Mouse (Mus musculus) lung, adult 18-20 months (tissue): ENCODE data around the gene Sptbn1.
"Not testable (repeated sequence)": the region's sequence is repeated elsewhere in the genome, so short reads cannot be mapped to it uniquely, and the experiment has no call there.

Source experiments
- DNase-seq, 2 experiments: peaks; one replicate each; pipeline ENCODE4 v3.0.0; 2022; ENCODE audit warnings: mixed read lengths in 2 of 2

Sptbn1 gene

DNA sequence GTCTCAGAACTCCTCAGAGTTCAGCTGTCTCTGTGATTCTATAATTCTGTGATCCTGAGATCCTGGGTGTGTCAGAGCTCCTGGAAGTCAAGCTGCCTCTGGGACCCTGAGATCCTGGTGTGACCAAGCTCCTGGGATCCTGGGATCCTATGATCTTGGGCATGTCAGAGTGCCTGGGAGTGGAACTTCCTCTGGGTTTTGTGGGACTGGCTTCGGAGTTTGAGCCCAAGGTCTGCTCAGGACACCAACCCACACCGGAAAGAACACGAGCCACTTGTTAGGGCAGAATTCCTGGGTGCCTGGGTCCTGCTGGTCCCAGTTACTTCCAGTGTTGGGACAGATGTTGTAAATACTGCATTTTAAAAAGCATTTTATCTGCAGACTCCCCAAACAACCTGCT, 12.8 kb downstream of the Sptbn1 start:
- DNase-seq: not testable (repeated sequence)

- DNase-seq: no peak
Observed at GRCm38 (mm10) chr11:30251294-30251904, 16.6 kb downstream of the Sptbn1 start.

DNA sequence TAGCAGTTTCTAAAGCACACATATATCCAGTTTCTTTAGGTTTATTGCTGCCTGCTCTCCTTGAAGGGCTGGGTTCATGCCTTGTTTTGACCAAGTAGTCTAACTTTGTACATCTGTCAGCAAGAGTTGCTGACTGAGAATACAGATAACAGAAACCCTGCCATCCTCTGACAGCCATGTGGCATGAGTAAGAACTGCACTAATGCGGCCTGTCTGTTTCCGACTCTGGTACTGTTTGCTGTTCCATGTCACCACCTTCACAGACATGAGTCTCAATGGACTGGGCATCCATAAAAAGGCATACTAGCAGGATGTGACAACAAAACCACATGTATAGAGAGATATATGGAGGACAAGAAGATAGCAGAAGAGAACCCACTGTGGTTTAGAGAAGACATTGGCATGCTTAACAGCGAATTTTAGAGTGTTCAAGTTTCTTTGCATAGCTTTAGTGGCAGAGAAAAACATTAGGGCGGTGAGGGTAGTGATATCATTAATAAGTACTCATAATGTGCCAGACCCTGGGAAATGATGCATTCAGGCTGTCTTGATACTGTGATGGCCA, 18.4 kb downstream of the Sptbn1 start:
- no peak for DNase-seq

GRCm38 (mm10) chr11:30247106-30247505, 20.9 kb downstream of the Sptbn1 start:
- DNase-seq: no peak

DNA sequence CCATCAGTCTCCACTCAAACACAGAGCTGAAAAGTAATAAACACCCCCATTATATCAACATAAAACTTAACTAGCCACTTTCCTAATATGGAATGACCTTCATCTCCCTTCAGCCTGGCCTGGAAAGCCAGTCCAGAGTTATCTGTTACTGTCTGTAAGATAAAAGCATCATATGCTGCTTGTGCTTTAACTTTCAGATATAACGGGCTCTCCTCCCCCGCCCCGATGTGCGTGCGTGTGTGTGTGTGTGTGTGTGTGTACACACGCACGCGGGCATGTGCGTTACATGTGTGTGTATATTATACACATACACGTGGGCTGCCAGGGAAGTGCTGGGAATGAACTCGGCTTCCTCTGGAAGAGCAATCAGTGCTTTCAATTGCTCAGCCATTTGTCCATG, 21.8 kb downstream of the Sptbn1 start:
- no peak for DNase-seq

- DNase-seq: no peak
Observed at GRCm38 (mm10) chr11:30244172-30244571, 23.8 kb downstream of the Sptbn1 start.

GRCm38 (mm10) chr11:30243591-30243990, 24.4 kb downstream of the Sptbn1 start:
- peak; percentile 69 to 76 for DNase-seq

- DNase-seq: no peak
Observed at GRCm38 (mm10) chr11:30240861-30241260, 27.1 kb downstream of the Sptbn1 start.

- peak in 1 of 2 experiments; percentile 62 for DNase-seq
Observed at GRCm38 (mm10) chr11:30237960-30238359, 30.0 kb downstream of the Sptbn1 start.

DNA sequence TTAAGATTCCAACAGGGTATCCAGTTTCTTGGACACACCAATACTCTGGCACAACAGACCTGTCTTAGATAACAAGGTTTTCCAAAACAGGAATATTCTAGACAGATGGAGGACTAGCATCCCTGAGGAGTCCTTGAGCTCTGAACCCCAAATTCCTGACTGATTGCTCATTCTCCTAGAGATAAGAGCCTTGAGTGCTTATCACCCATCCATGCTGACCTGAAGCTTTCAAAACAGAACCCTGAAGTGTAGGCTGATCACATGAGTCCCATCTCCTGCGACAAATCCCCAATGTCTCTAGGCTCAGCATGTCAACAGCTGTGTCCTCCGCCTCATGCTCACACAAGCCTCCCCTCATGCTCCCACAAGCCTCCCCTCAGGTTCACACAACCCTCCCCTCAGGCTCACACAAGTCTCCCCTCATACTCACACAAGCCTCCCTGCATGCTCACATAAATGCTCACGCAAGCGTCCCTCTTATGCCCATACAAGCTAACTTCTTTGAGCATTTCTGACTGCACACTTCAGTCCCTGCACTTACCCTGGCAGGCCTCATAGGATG, 31.2 kb downstream of the Sptbn1 start:
- no peak for DNase-seq

DNA sequence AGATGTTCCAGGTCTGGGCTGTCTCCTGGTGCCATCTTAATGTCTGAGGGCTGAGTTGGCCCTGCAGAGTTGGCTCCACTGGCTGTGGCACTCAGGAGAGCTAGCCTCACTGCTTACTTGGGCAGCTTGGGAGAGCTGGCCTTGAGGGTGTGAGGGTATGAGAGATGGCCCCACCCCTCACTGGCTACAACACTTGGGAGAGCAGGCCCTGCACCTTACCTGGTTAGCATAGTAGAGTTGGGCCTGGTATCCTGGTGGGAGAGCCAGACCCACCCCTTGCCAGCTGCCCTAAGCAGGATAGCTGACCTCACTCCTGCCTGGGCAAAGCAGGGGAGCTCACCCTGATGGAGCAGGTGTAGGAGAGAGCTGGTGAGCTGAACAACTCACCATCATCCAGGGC, 32.3 kb downstream of the Sptbn1 start:
- DNase-seq: no peak

GRCm38 (mm10) chr11:30235218-30235617, 32.8 kb downstream of the Sptbn1 start:
- no peak for DNase-seq

- DNase-seq: no peak
Observed at GRCm38 (mm10) chr11:30233946-30234345, 34.0 kb downstream of the Sptbn1 start.

GRCm38 (mm10) chr11:30232082-30232481, 35.9 kb downstream of the Sptbn1 start:
- DNase-seq: peak; percentile 42 to 68

GRCm38 (mm10) chr11:30231336-30231735, 36.6 kb downstream of the Sptbn1 start:
- DNase-seq: no peak

- no peak for DNase-seq
Observed at GRCm38 (mm10) chr11:30230330-30230771, 37.6 kb downstream of the Sptbn1 start.

DNA sequence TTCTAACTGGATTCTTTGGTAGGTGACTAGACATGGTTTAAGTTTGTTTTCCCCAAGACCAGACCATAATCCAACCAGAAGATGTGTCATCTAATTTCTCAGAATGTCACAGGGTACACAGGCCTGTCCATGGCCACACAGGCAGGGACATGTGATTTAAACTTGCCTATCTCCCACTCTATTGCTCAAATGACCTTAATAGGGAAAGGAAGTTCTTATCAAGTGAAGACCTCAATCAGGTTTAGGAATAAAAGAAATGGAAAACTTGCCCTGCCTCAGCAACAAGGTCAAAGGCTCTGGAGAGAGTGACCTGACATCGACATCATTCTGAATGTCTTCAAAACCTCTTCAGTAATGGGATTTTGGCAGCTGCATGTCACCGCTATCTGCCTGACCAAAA, 41.2 kb downstream of the Sptbn1 start:
- DNase-seq: no peak

- DNase-seq: no peak
Observed at GRCm38 (mm10) chr11:30224599-30224998, 43.4 kb downstream of the Sptbn1 start.

- DNase-seq: no peak
Observed at GRCm38 (mm10) chr11:30222636-30223035, 45.3 kb downstream of the Sptbn1 start.

- no peak for DNase-seq
Observed at GRCm38 (mm10) chr11:30221043-30221442, 46.9 kb downstream of the Sptbn1 start.

GRCm38 (mm10) chr11:30218386-30218785, 49.6 kb downstream of the Sptbn1 start:
- DNase-seq: no peak

GRCm38 (mm10) chr11:30217496-30217895, 50.5 kb downstream of the Sptbn1 start:
- DNase-seq: no peak

DNA sequence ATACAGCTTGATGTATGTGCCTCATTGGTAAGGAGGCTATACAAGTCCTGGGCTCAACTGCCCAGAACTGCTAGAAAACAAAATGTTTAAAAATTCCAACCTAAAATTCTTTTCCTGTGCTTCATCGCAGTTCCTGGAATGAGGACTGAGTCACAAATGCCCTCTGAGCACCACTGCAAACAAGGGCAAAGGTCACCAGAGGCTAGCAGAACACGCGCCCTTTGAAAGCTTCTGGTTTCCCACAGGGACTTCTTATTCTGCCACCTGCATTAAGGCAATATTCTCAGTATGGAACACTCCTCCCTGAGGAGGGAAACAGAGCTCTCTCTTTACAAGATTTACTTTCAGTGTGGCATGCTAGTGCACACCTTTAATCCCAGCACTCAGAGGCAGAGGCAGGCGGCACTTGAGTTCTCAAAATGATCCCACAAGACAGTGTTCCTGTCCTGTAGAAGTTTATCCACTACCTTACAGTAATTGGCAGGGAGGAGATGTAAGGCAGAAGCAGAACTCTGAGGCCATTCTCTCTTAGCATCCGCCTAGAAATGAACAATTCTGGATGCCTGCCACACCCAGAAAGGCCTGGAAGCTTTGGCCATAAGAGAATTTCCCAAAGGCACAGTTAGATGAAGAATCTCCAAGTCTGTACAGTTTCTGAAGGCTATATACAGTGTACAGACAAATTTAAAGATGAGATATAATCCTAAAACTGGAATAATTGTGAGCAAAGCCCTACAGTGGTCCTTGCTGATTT, 56.1 kb downstream of the Sptbn1 start:
- peak in 1 of 2 experiments; percentile 26 for DNase-seq

DNA sequence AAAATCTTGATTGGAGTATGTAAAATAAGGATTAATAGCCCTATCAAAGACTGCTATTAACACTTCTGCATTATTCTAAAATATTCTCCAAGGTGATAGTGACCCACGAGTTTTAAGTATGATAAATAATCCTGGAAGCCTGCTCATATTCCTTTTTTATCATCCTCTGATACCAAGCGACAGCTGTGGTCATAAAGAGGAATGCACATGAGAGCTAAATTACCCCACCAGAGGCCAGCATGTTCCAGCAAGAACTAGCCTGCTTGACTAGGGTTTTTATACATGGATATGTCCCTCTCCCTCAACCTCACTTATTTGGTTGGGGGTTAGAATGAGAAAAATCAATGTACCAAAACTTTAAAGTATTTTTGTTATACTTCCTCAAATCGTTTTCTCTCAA, 56.8 kb downstream of the Sptbn1 start:
- no peak for DNase-seq
